Mouse (Mus musculus) ES-E14 (cell line): ENCODE measurements around the gene Drosha.

Source experiments
- CHD2 ChIP-seq: IDR thresholded peaks from 2 replicates; pipeline ENCODE4 v1.6.1; 2014; ENCODE audit warnings: mild to moderate bottlenecking, low read depth, low read length, inconsistent platforms
- HCFC1 ChIP-seq: IDR thresholded peaks from 2 replicates; pipeline ENCODE4 v1.6.1; 2012; ENCODE audit warnings: low read length, inconsistent platforms, borderline replicate concordance; ENCODE audit not compliant: insufficient read depth
- MAFK ChIP-seq: IDR thresholded peaks from 2 replicates; pipeline ENCODE4 v1.6.1; 2014; ENCODE audit warnings: mild to moderate bottlenecking, low read depth, low read length, inconsistent platforms; ENCODE audit not compliant: insufficient read depth
- ZC3H11A ChIP-seq: IDR thresholded peaks from 2 replicates; pipeline ENCODE4 v1.6.1; 2012; ENCODE audit warnings: low read depth, mild to moderate bottlenecking, inconsistent platforms, low read length, borderline replicate concordance

GRCm38 (mm10) chr15:12875442-12876176, 51.0 kb downstream of the Drosha start:
- no peak for TF ChIP-seq HCFC1
- TF ChIP-seq MAFK = no peak
- TF ChIP-seq CHD2 = no peak
- TF ChIP-seq ZC3H11A = no peak
